Mouse (Mus musculus): ENCODE results near the gene Tpi1.

DNA sequence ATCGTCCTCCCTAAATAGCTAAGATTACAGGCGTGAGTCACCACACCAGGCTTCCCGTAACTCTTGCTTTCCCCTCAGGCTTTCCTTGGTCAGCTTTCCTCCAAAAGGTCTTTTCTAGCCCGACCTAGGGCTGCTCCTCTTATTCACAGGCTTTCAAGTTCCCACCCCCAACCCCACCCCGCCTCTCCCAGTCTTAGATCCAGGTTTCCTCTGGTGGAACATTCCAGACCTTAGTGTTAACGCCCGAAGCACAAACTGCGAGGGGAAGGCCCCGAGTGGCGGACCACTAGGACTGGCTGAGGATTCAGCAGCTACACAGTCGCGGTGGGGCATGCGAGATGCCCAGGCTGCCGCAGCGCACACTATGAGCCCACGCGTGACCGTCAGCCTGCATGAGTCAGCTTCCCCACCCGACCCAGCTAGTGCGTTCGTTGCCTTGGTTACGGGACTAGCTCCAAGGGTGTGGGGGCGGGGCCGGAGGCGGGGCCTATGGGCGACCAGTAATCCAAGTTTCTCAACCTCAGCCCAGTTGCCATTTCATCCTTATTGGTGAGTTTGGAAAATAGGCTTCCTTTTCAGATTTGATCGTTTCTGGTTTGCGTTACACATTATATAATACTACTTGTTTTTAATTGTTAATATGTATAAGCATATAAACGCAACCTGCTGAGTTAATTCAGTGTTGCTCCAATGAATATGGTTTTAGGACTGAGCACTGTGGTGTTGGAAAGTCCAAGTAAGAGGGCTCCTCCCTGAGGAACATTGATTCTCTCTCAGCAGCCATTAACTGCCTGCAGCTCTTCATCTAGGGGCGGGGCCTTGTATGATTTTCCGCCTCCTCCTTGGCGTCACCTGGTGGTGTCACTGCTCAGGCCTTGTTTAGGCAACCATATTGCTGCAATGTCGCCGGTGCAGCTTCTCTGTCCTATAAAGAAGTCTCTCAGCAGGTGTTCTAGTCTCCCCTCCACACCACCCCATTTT, 8.5 kb downstream of the Tpi1 start:
- TF ChIP-seq CTCF (IDR thresholded peaks at IDR 0.05; ENCODE audit: borderline replicate concordance, extremely low read depth, insufficient read depth, insufficient read length) (peak; percentile 33; the same call in 1 of the 2 replicates), POLR2A (IDR thresholded peaks at IDR 0.05; ENCODE audit: borderline replicate concordance, extremely low read depth, insufficient read depth, insufficient read length, poor library complexity, severe bottlenecking) (no peak)
